ENCODE assay signal across 8 mouse cellular contexts in the genomic region with DNA sequence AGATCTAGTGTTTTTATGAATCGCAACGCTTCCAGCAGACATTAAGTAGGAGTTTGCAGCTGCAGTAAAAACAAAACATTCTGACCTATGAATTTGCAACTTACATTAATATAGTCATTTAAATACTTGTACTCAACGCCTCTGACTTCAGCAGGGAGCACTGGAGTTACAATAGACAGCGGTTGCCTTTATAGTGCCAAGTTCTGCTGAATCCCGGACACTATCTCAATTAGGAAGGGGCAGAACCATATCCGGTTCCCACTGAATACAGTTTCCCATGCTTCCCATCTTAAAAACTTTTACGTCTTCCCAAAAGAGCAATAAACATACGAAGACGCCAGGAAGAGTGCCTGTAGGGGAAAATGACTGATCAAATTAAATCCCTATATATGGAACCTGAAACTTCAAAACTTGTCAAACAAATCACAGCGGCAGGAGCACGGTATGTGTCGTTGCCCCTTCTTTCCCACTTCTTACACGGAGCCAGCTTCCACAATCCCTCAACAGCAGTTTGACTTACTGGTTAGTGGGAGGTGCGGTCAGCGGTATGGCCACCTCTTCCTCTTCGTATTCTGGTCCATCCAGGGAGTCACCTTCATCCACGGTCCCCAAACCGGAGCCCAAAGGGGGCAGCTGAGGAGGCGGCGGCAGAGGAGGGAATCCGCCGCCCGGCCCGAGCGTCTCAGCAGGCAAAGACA. TPM values are rescaled to one million over a fixed set of nuclear protein-coding genes. Genes with fewer than 3 reads are reported as not detected.
A peak's percentile ranks its signal among the peaks of the same experiment; 100 is the strongest.
DNase-seq lines count a peak whose midpoint lies in the region; ATAC-seq and TF ChIP-seq lines count a peak whose summit lies in the region.

No protein-coding gene starts in this region.

- peak overlapping the region; percentile 96 for H3K4me3 ChIP-seq in erythroblast, embryonic 14.5 days (replicated peaks)
- H3K4me3 ChIP-seq in hindbrain, embryonic 12.5 days, result peak overlapping the region; percentile 96
- H3K4me3 ChIP-seq in liver, embryonic 11.5 days (ENCODE audit: low read depth, low read length), result peak overlapping the region; percentile 96
- H3K4me3 ChIP-seq in midbrain, postnatal 0 days (ENCODE audit: low read depth, low read length), result peak overlapping the region; percentile 96

- DNase-seq in left cerebral cortex, adult 8-10 months (ENCODE audit: low spot score in 2 of 2), result peak; percentile 22 to 23
- no peak for DNase-seq in left cerebral cortex, postnatal 10 days (ENCODE audit: extremely low spot score in 1 of 2, low spot score in 2 of 2)
- DNase-seq in T-cell, adult 2 months (ENCODE audit: low spot score), result peak; percentile 23
- peak; percentile 57 for DNase-seq in liver, embryonic 11.5 days (ENCODE audit: low spot score)
- peak; percentile 33 for DNase-seq in midbrain, postnatal 0 days (ENCODE audit: low spot score)
- DNase-seq in yolk sac, embryonic 10.5 days (ENCODE audit: low spot score), result no peak

- peak overlapping the region; percentile 100 for H3K27ac ChIP-seq in hindbrain, embryonic 12.5 days
- H3K27ac ChIP-seq in liver, embryonic 11.5 days (ENCODE audit: low read depth, low read length), result peak overlapping the region; percentile 98
- H3K27ac ChIP-seq in midbrain, postnatal 0 days (ENCODE audit: low read depth, low read length), result peak overlapping the region; percentile 99

- H3K27me3 ChIP-seq in erythroblast, embryonic 14.5 days (ENCODE audit: control insufficient read depth), result no peaks in the 10 kb centered on the region
- no peaks in the 10 kb centered on the region for H3K27me3 ChIP-seq in hindbrain, embryonic 12.5 days
- no peaks in the 10 kb centered on the region for H3K27me3 ChIP-seq in liver, embryonic 11.5 days (replicated peaks; ENCODE audit: control insufficient read depth, insufficient read depth, low read length)
- no peaks in the 10 kb centered on the region for H3K27me3 ChIP-seq in midbrain, postnatal 0 days (ENCODE audit: insufficient read depth, low read length)

- peaks cover 31% of the 10 kb centered on the region for H3K4me1 ChIP-seq in erythroblast, embryonic 14.5 days (ENCODE audit: control insufficient read depth)
- H3K4me1 ChIP-seq in hindbrain, embryonic 12.5 days, result peaks cover 7% of the 10 kb centered on the region
- H3K4me1 ChIP-seq in liver, embryonic 11.5 days (replicated peaks; ENCODE audit: control insufficient read depth, insufficient read depth, low read length), result 0 out of 2 replicates have a peak, but pooled peaks cover 4% of the 10 kb centered on the region
- H3K4me1 ChIP-seq in midbrain, postnatal 0 days (ENCODE audit: insufficient read depth, low read length), result 0 out of 2 replicates have a peak, but pooled peaks cover 4% of the 10 kb centered on the region

- ATAC-seq in hindbrain, embryonic 12.5 days (ENCODE audit: low FRiP score), result no peak; the same call in 1 of the 2 replicates
- ATAC-seq in liver, embryonic 11.5 days (replicated peaks; ENCODE audit: low FRiP score), result peak; percentile 1; the same call in 1 of the 2 replicates
- no peak for ATAC-seq in midbrain, postnatal 0 days (ENCODE audit: low FRiP score)

- H3K9me3 ChIP-seq in erythroblast, embryonic 14.5 days (ENCODE audit: control insufficient read depth, low read length), result no peaks in the 10 kb centered on the region
- H3K9me3 ChIP-seq in hindbrain, embryonic 12.5 days (replicated peaks), result no peaks in the 10 kb centered on the region
- H3K9me3 ChIP-seq in liver, embryonic 11.5 days (ENCODE audit: control insufficient read depth, low read length), result no peaks in the 10 kb centered on the region
- no peaks in the 10 kb centered on the region for H3K9me3 ChIP-seq in midbrain, postnatal 0 days (ENCODE audit: low read length)

- H3K36me3 ChIP-seq in erythroblast, embryonic 14.5 days (ENCODE audit: control insufficient read depth), result no peaks in the 10 kb centered on the region
- no peaks in the 10 kb centered on the region for H3K36me3 ChIP-seq in hindbrain, embryonic 12.5 days
- H3K36me3 ChIP-seq in liver, embryonic 11.5 days (ENCODE audit: control insufficient read depth, insufficient read depth, low read length), result no peaks in the 10 kb centered on the region
- no peaks in the 10 kb centered on the region for H3K36me3 ChIP-seq in midbrain, postnatal 0 days (ENCODE audit: insufficient read depth, low read length)

- peak overlapping the region; percentile 66 for H3K4me2 ChIP-seq in hindbrain, embryonic 12.5 days (replicated peaks)
- H3K4me2 ChIP-seq in liver, embryonic 11.5 days, result peak overlapping the region; percentile 79
- H3K4me2 ChIP-seq in midbrain, postnatal 0 days (ENCODE audit: low read depth, low read length, poor library complexity, severe bottlenecking), result peak overlapping the region; percentile 61

- no peak for TF ChIP-seq CTCF in midbrain, postnatal 0 days (IDR thresholded peaks at IDR 0.05)

- WGBS in hindbrain, embryonic 12.5 days, result under 1% methylated on average over 25 of the region's 25 CpGs
- WGBS in liver, embryonic 11.5 days, result under 1% methylated on average over 25 of the region's 25 CpGs
- WGBS in midbrain, postnatal 0 days, result 1% methylated on average over 25 of the region's 25 CpGs

- H3K9ac ChIP-seq in hindbrain, embryonic 12.5 days, result peak overlapping the region; percentile 96
- H3K9ac ChIP-seq in liver, embryonic 11.5 days (ENCODE audit: low read depth, low read length), result peak overlapping the region; percentile 91
- peak overlapping the region; percentile 95 for H3K9ac ChIP-seq in midbrain, postnatal 0 days (replicated peaks; ENCODE audit: low read length, poor library complexity, severe bottlenecking)

- intact Hi-C loops in left cerebral cortex, postnatal 10 days (cut with DNase I), result no loop called here

RNA-seq across cellular contexts. Expression of a gene that starts 0.9 kb away (rescaled TPM):
- 10 to 100 TPM; 46.0 to 63.9 (median 52.8) TPM for total RNA-seq in left cerebral cortex, adult 8-10 months (2022)
- 10 to 100 TPM; 56.1 to 59.8 TPM for total RNA-seq in left cerebral cortex, postnatal 10 days (2021)
- 0.04 and 0.06 TPM in 2 replicates for polyA plus RNA-seq in erythroblast, embryonic 14.5 days (2012)
- polyA plus RNA-seq in hindbrain, embryonic 12.5 days (2016; fragmentation: Nextera tagmentation; extraction: Ambion mirVana), result 64.2 and 69.0 TPM in 2 replicates
- 26.6 and 30.8 TPM in 2 replicates for polyA plus RNA-seq in liver, embryonic 11.5 days (2014; fragmentation: Nextera tagmentation; extraction: Ambion mirVana)
- total RNA-seq in midbrain, postnatal 0 days (2014; rRNA removed), result 74.0 and 86.3 TPM in 2 replicates
- 43.6 and 49.1 TPM in 2 replicates for polyA plus RNA-seq in midbrain, postnatal 0 days (2015; fragmentation: Nextera tagmentation; extraction: Ambion mirVana)

Comparison
In these comparisons a context has a peak if more than half of its experiments do, and no peak if none do; other contexts are left out.
1. DNase-seq: peak in left cerebral cortex, adult 8-10 months (2 of 2), T-cell, adult 2 months (single experiment), liver, embryonic 11.5 days (single experiment) and midbrain, postnatal 0 days (single experiment); none in left cerebral cortex, postnatal 10 days (0 of 2) and yolk sac, embryonic 10.5 days (single experiment).
2. RNA of a gene that starts 0.9 kb away (polyA plus RNA-seq): 64.2 to 69.0 TPM in hindbrain, embryonic 12.5 days, 43.6 to 49.1 TPM in midbrain, postnatal 0 days and 26.6 to 30.8 TPM in liver, embryonic 11.5 days; 0.04 to 0.06 TPM in erythroblast, embryonic 14.5 days; every median in the first group is over 10 times any median in the second.
3. Peak in every context shown above with its lines, with median percentiles within 50 percentile points of each other: H3K4me3 ChIP-seq, H3K27ac ChIP-seq, H3K4me2 ChIP-seq and H3K9ac ChIP-seq.